ENCODE assay signal across 8 mouse cellular contexts in the genomic region with DNA sequence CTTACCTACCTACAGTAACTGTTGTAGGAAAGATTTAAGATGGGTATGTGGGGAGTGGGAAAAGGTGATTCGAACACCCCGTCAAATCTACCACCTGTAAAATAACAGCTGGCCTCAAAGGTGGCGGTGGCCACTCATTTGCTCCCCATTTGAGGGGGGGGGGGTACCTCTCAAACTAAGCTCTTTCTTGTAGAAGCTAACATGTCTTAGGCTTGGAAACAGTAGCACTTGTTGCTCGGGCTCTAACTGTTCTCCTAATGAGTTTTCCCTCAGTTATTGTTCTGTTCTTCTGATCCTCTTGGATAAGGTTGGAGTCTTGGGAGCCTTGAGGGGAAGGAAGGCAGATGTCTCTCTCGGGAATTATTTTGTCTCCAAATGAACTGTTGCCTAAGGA. TPM values are rescaled to one million over a fixed set of nuclear protein-coding genes. Genes with fewer than 3 reads are reported as not detected.
DNase-seq lines count a peak whose midpoint lies in the region; ATAC-seq and TF ChIP-seq lines count a peak whose summit lies in the region.

No protein-coding gene starts in this region.

- H3K36me3 ChIP-seq in intestine, postnatal 0 days (ENCODE audit: control insufficient read depth, insufficient read depth): peaks cover 17% of the 10 kb centered on the region
- H3K36me3 ChIP-seq in neural tube, embryonic 15.5 days: peaks cover 26% of the 10 kb centered on the region

- DNase-seq in layer of hippocampus, adult 2 months (ENCODE audit: low spot score in 2 of 2): no peak
- no peak for DNase-seq in layer of hippocampus, adult 8-10 months (ENCODE audit: low spot score in 2 of 2)
- no peak for DNase-seq in spleen, postnatal 36 days (ENCODE audit: low spot score in 2 of 2)
- DNase-seq in left cerebral cortex, adult 8-10 months (ENCODE audit: low spot score in 2 of 2): no peak

- H3K9me3 ChIP-seq in intestine, postnatal 0 days (ENCODE audit: control insufficient read depth): no peaks in the 10 kb centered on the region
- H3K9me3 ChIP-seq in neural tube, embryonic 15.5 days (replicated peaks): no peaks in the 10 kb centered on the region

- H3K4me3 ChIP-seq in layer of hippocampus, adult 2 months: peak overlapping the region; percentile 52
- H3K4me3 ChIP-seq in intestine, postnatal 0 days (ENCODE audit: low read depth, low read length): peak overlapping the region; percentile 47
- H3K4me3 ChIP-seq in neural tube, embryonic 15.5 days (replicated peaks): peak overlapping the region; percentile 37

- no peaks in the 10 kb centered on the region; the same call in 1 of the 2 replicates for H3K4me1 ChIP-seq in intestine, postnatal 0 days (replicated peaks; ENCODE audit: control insufficient read depth, insufficient read depth, low read length)
- H3K4me1 ChIP-seq in neural tube, embryonic 15.5 days: peaks cover 10% of the 10 kb centered on the region; the same call in 1 of the 2 replicates

- peak overlapping the region; percentile 62; the same call in 1 of the 2 replicates for H3K27ac ChIP-seq in layer of hippocampus, adult 2 months
- peak overlapping the region; percentile 69 for H3K27ac ChIP-seq in intestine, postnatal 0 days (ENCODE audit: low read depth, low read length)
- no peak overlapping the region for H3K27ac ChIP-seq in neural tube, embryonic 15.5 days (replicated peaks)

- H3K9ac ChIP-seq in intestine, postnatal 0 days (ENCODE audit: low read depth, low read length): peak overlapping the region; percentile 13; the same call in 1 of the 2 replicates
- H3K9ac ChIP-seq in neural tube, embryonic 15.5 days (replicated peaks): peak overlapping the region; percentile 23; the same call in 1 of the 2 replicates

- ATAC-seq in common myeloid progenitor, adult 5-6 weeks (replicated peaks; ENCODE audit: low read depth, poor library complexity, severe bottlenecking): peak; percentile 12; the same call in 1 of the 2 replicates
- no peak for ATAC-seq in intestine, postnatal 0 days
- no peak for ATAC-seq in neural tube, embryonic 15.5 days (ENCODE audit: low FRiP score)
- ATAC-seq in CD4-positive, CD25-positive, alpha-beta regulatory T cell, adult 4 months: no peak

- peak overlapping the region; percentile 71 for H3K4me2 ChIP-seq in intestine, postnatal 0 days (replicated peaks; ENCODE audit: low read depth)
- H3K4me2 ChIP-seq in neural tube, embryonic 15.5 days: peak overlapping the region; percentile 47

- 2% methylated on average over 5 of the region's 5 CpGs for WGBS in intestine, postnatal 0 days
- WGBS in neural tube, embryonic 15.5 days: 15% methylated on average over 5 of the region's 5 CpGs

- no peak for TF ChIP-seq CTCF in layer of hippocampus, adult 2 months (conservative IDR thresholded peaks at IDR 0.05)
- no peak for TF ChIP-seq CTCF in intestine, postnatal 0 days (IDR thresholded peaks at IDR 0.05; ENCODE audit: low read depth)

- no peaks in the 10 kb centered on the region for H3K27me3 ChIP-seq in intestine, postnatal 0 days (replicated peaks; ENCODE audit: control insufficient read depth, insufficient read depth, low read length)
- H3K27me3 ChIP-seq in neural tube, embryonic 15.5 days (replicated peaks): no peaks in the 10 kb centered on the region

RNA-seq across cellular contexts. Expression of gene Cntrl, which starts 23.4 kb away (rescaled TPM):
- 10 to 100 TPM in 1 of 2 experiments, 1 to 10 TPM in 1; 9.2 to 12.9 TPM for total RNA-seq in layer of hippocampus, adult 2 months (2021)
- 10 to 100 TPM; 12.5 to 15.6 (median 14.0) TPM for total RNA-seq in layer of hippocampus, adult 8-10 months (2022)
- 146 and 156 TPM in 2 replicates for total RNA-seq in common myeloid progenitor, adult 5-6 weeks (2017)
- polyA plus RNA-seq in intestine, postnatal 0 days (2015; fragmentation: Nextera tagmentation; extraction: Ambion mirVana): 9.8 and 11.3 TPM in 2 replicates
- 8.4 and 13.7 TPM in 2 replicates for polyA plus RNA-seq in neural tube, embryonic 15.5 days (2015; fragmentation: Nextera tagmentation; extraction: Ambion mirVana)
- 100 to 1,000 TPM; 161 to 175 TPM for polyA plus RNA-seq in CD4-positive, CD25-positive, alpha-beta regulatory T cell, adult 4 months (2017; shearing (Covaris generic))
- 10 to 100 TPM in 3 of 4 experiments, 1 to 10 TPM in 1; 8.6 to 11.0 (median 10.8) TPM for total RNA-seq in left cerebral cortex, adult 8-10 months (2022)

RNA-seq across cellular contexts. Expression of gene AI182371, which starts 31.3 kb away (rescaled TPM):
- total RNA-seq in layer of hippocampus, adult 2 months (2021): under 1 TPM; 0.44 to 0.61 TPM
- total RNA-seq in layer of hippocampus, adult 8-10 months (2022): under 1 TPM in 3 of 4 experiments, not detected in 1; 0.33 to 0.64 (median 0.58) TPM
- 0.73 TPM in 1 of 2 replicates, not detected in the other for total RNA-seq in common myeloid progenitor, adult 5-6 weeks (2017)
- polyA plus RNA-seq in intestine, postnatal 0 days (2015; fragmentation: Nextera tagmentation; extraction: Ambion mirVana): 0.20 and 0.31 TPM in 2 replicates
- 0.26 and 0.82 TPM in 2 replicates for polyA plus RNA-seq in neural tube, embryonic 15.5 days (2015; fragmentation: Nextera tagmentation; extraction: Ambion mirVana)
- polyA plus RNA-seq in CD4-positive, CD25-positive, alpha-beta regulatory T cell, adult 4 months (2017; shearing (Covaris generic)): under 1 TPM; 0.73 to 0.87 TPM
- total RNA-seq in left cerebral cortex, adult 8-10 months (2022): under 1 TPM in 3 of 4 experiments, not detected in 1; 0.42 to 0.60 (median 0.59) TPM
